Mouse (Mus musculus) midbrain, embryonic 12.5 days (tissue): ENCODE data around the gene Gabpa. TPM values are rescaled to one million over a fixed set of nuclear protein-coding genes. Genes with fewer than 3 reads are reported as not detected.

Source experiments
- ATAC-seq: fragments of 200-750 bp; cut with Nextera tagmentation; 2 replicates; pipeline ENCODE4 v1.8.0; 2017; ENCODE audit warnings: low read depth, moderate TSS enrichment, moderate library complexity; ENCODE audit not compliant: low FRiP score
- H3K27ac ChIP-seq: fragments of 300-500 bp; sonication (generic); replicated peaks from 2 replicates; pipeline ENCODE4 v1.5.1; 2016; ENCODE audit warnings: mild to moderate bottlenecking
- H3K27me3 ChIP-seq: fragments of 300-500 bp; sonication (generic); 2 replicates; pipeline ENCODE4 v1.6.1; 2016; ENCODE audit warnings: mild to moderate bottlenecking
- H3K36me3 ChIP-seq: fragments of 300-500 bp; sonication (generic); 2 replicates; pipeline ENCODE4 v1.6.1; 2016
- H3K4me1 ChIP-seq: fragments of 300-500 bp; sonication (generic); 2 replicates; pipeline ENCODE4 v1.6.1; 2016
- H3K4me2 ChIP-seq: fragments of 300-500 bp; sonication (generic); replicated peaks from 2 replicates; pipeline ENCODE4 v1.6.1; 2016; ENCODE audit warnings: mild to moderate bottlenecking, moderate library complexity
- H3K4me3 ChIP-seq: fragments of 300-500 bp; sonication (generic); 2 replicates; pipeline ENCODE4 v1.5.1; 2016; ENCODE audit warnings: mild to moderate bottlenecking
- H3K9ac ChIP-seq: fragments of 300-500 bp; sonication (generic); replicated peaks from 2 replicates; pipeline ENCODE4 v1.6.1; 2016; ENCODE audit warnings: mild to moderate bottlenecking, moderate library complexity
- H3K9me3 ChIP-seq: fragments of 300-500 bp; sonication (generic); 2 replicates; pipeline ENCODE4 v1.6.1; 2016; ENCODE audit warnings: mild to moderate bottlenecking
- WGBS: fragments of 180-500 bp; shearing (Covaris S2); methylation state at CpG from one replicate; pipeline ENCODE4 v1.1.7; 2016; 5-methylcytosine and 5-hydroxymethylcytosine counted together
- polyA plus RNA-seq: library from polyadenylated mRNA; unstranded; fragments of >200 nt; fragmentation: Nextera tagmentation; extraction: Ambion mirVana; gene quantifications from 2 replicates; pipeline ENCODE4 v1.2.1, GENCODE M21; 2016

Gene Gabpa
- polyA plus RNA-seq, 1 experiment from 2014 or later: 38.5 TPM

- no peak overlapping the region for H3K27ac ChIP-seq
- H3K4me2 ChIP-seq: no peak overlapping the region
- no peak overlapping the region for H3K9ac ChIP-seq
- H3K27me3 ChIP-seq: no peaks in the 10 kb centered on the region
- ATAC-seq: no peak
- WGBS: 88% methylated on average over 8 of the region's 8 CpGs
- H3K4me1 ChIP-seq: no peaks in the 10 kb centered on the region
- H3K4me3 ChIP-seq: no peak overlapping the region
- H3K9me3 ChIP-seq: no peaks in the 10 kb centered on the region
- peaks cover 62% of the 10 kb centered on the region for H3K36me3 ChIP-seq
Observed at GRCm38 (mm10) chr16:84813852-84814251, 20.9 kb upstream of the Gabpa start.

GRCm38 (mm10) chr16:84814511-84814910 is 20.2 kb upstream of the Gabpa start:
- peaks cover 65% of the 10 kb centered on the region for H3K36me3 ChIP-seq
- ATAC-seq: no peak
- H3K4me1 ChIP-seq: no peaks in the 10 kb centered on the region
- H3K4me3 ChIP-seq: no peak overlapping the region
- WGBS: 89% methylated on average over 8 of the region's 8 CpGs
- H3K9me3 ChIP-seq: no peaks in the 10 kb centered on the region
- H3K4me2 ChIP-seq: no peak overlapping the region
- no peaks in the 10 kb centered on the region for H3K27me3 ChIP-seq
- no peak overlapping the region for H3K27ac ChIP-seq
- H3K9ac ChIP-seq: no peak overlapping the region

GRCm38 (mm10) chr16:84817423-84817822 is 17.3 kb upstream of the Gabpa start:
- no peak overlapping the region for H3K4me3 ChIP-seq
- no peaks in the 10 kb centered on the region for H3K27me3 ChIP-seq
- no peak overlapping the region for H3K27ac ChIP-seq
- peak; percentile 79 for ATAC-seq
- no peak overlapping the region for H3K9ac ChIP-seq
- H3K4me1 ChIP-seq: no peaks in the 10 kb centered on the region
- H3K9me3 ChIP-seq: no peaks in the 10 kb centered on the region
- H3K36me3 ChIP-seq: peaks cover 64% of the 10 kb centered on the region
- 37% methylated on average over 7 of the region's 7 CpGs for WGBS
- no peak overlapping the region for H3K4me2 ChIP-seq

GRCm38 (mm10) chr16:84825009-84825408 is 9.7 kb upstream of the Gabpa start:
- WGBS: 77% methylated on average over 6 of the region's 6 CpGs
- peaks cover 76% of the 10 kb centered on the region for H3K36me3 ChIP-seq
- H3K9ac ChIP-seq: no peak overlapping the region
- no peaks in the 10 kb centered on the region for H3K4me1 ChIP-seq
- no peak overlapping the region for H3K27ac ChIP-seq
- no peaks in the 10 kb centered on the region for H3K9me3 ChIP-seq
- H3K4me3 ChIP-seq: no peak overlapping the region
- no peak overlapping the region for H3K4me2 ChIP-seq
- H3K27me3 ChIP-seq: no peaks in the 10 kb centered on the region
- no peak for ATAC-seq

- no peak overlapping the region for H3K4me3 ChIP-seq
- no peak overlapping the region for H3K27ac ChIP-seq
- no peak overlapping the region for H3K4me2 ChIP-seq
- no peaks in the 10 kb centered on the region for H3K9me3 ChIP-seq
- peaks cover 15% of the 10 kb centered on the region for H3K4me1 ChIP-seq
- H3K9ac ChIP-seq: no peak overlapping the region
- no peak for ATAC-seq
- 91% methylated on average over 5 of the region's 5 CpGs for WGBS
- H3K36me3 ChIP-seq: peaks cover 55% of the 10 kb centered on the region
- no peaks in the 10 kb centered on the region for H3K27me3 ChIP-seq
Observed at GRCm38 (mm10) chr16:84831696-84832095, 3.0 kb upstream of the Gabpa start.

- H3K4me1 ChIP-seq: peaks cover 21% of the 10 kb centered on the region
- no peak for ATAC-seq
Observed at GRCm38 (mm10) chr16:84832736-84833135, 2.0 kb upstream of the Gabpa start.

GRCm38 (mm10) chr16:84834344-84834743 is 381 bp upstream of the Gabpa start:
- no peak for ATAC-seq

More at GRCm38 (mm10) chr16:84832736-84833135, 2.0 kb upstream of the Gabpa start:
- Histone ChIP-seq H3K27ac (no peak overlapping the region), H3K4me2 (no peak overlapping the region), H3K36me3 (peaks cover 45% of the 10 kb centered on the region), H3K4me3 (no peak overlapping the region), H3K27me3 (no peaks in the 10 kb centered on the region), H3K9me3 (no peaks in the 10 kb centered on the region), H3K9ac (no peak overlapping the region)
- WGBS: 95% methylated on average over 5 of the region's 5 CpGs

GRCm38 (mm10) chr16:84835441-84835822 is 707 bp downstream of the Gabpa start, which contains the start of gene Atp5j:
Gene Atp5j (minus strand): TSS chr16:84835625.
- H3K4me3 ChIP-seq: peak within 1 kb of the TSS; percentile 85
- H3K9ac ChIP-seq: peak within 1 kb of the TSS; percentile 92
- WGBS: under 1% methylated on average over 52 of the region's 57 CpGs
- peaks cover 32% of the 10 kb centered on the region for H3K36me3 ChIP-seq
- no peaks in the 10 kb centered on the region for H3K9me3 ChIP-seq
- H3K27ac ChIP-seq: peak within 1 kb of the TSS; percentile 96
- H3K4me1 ChIP-seq: peaks cover 21% of the 10 kb centered on the region
- ATAC-seq: peak; percentile 62
- no peaks in the 10 kb centered on the region for H3K27me3 ChIP-seq
- peak within 1 kb of the TSS; percentile 76 for H3K4me2 ChIP-seq

More at GRCm38 (mm10) chr16:84834344-84834743, 381 bp upstream of the Gabpa start:
- peak overlapping the region; percentile 85 for H3K4me3 ChIP-seq
- peaks cover 21% of the 10 kb centered on the region for H3K4me1 ChIP-seq
- H3K27me3 ChIP-seq: no peaks in the 10 kb centered on the region
- peak overlapping the region; percentile 96 for H3K27ac ChIP-seq
- H3K4me2 ChIP-seq: peak overlapping the region; percentile 76
- WGBS: under 1% methylated on average over 22 of the region's 22 CpGs
- peak overlapping the region; percentile 92 for H3K9ac ChIP-seq
- peaks cover 37% of the 10 kb centered on the region for H3K36me3 ChIP-seq
- no peaks in the 10 kb centered on the region for H3K9me3 ChIP-seq

- H3K4me3 ChIP-seq: peak overlapping the region; percentile 85
- H3K27me3 ChIP-seq: no peaks in the 10 kb centered on the region
- ATAC-seq: peak; percentile 5
- peak overlapping the region; percentile 76 for H3K4me2 ChIP-seq
- H3K4me1 ChIP-seq: peaks cover 21% of the 10 kb centered on the region
- WGBS: 9% methylated on average over 28 of the region's 29 CpGs
- H3K36me3 ChIP-seq: peaks cover 33% of the 10 kb centered on the region
- peak overlapping the region; percentile 92 for H3K9ac ChIP-seq
- no peaks in the 10 kb centered on the region for H3K9me3 ChIP-seq
- peak overlapping the region; percentile 96 for H3K27ac ChIP-seq
Observed at GRCm38 (mm10) chr16:84835823-84836743, 1.4 kb downstream of the Gabpa start.

GRCm38 (mm10) chr16:84838576-84838975 is 3.9 kb downstream of the Gabpa start:
- no peak overlapping the region for H3K9ac ChIP-seq
- WGBS: 84% methylated on average over 2 of the region's 2 CpGs
- ATAC-seq: no peak

GRCm38 (mm10) chr16:84853492-84853891 is 18.8 kb downstream of the Gabpa start:
- ATAC-seq: no peak
- H3K27ac ChIP-seq: no peak overlapping the region
- WGBS: 95% methylated on average over 6 of the region's 6 CpGs
- H3K27me3 ChIP-seq: no peaks in the 10 kb centered on the region
- H3K4me2 ChIP-seq: no peak overlapping the region
- no peaks in the 10 kb centered on the region for H3K9me3 ChIP-seq
- H3K4me1 ChIP-seq: no peaks in the 10 kb centered on the region
- H3K4me3 ChIP-seq: no peak overlapping the region
- H3K36me3 ChIP-seq: peaks cover 67% of the 10 kb centered on the region
- no peak overlapping the region for H3K9ac ChIP-seq

More at GRCm38 (mm10) chr16:84838576-84838975, 3.9 kb downstream of the Gabpa start:
- no peak overlapping the region for H3K4me2 ChIP-seq
- H3K9me3 ChIP-seq: no peaks in the 10 kb centered on the region
- peaks cover 23% of the 10 kb centered on the region for H3K36me3 ChIP-seq
- H3K27me3 ChIP-seq: no peaks in the 10 kb centered on the region
- no peak overlapping the region for H3K4me3 ChIP-seq
- peaks cover 21% of the 10 kb centered on the region for H3K4me1 ChIP-seq
- H3K27ac ChIP-seq: no peak overlapping the region

GRCm38 (mm10) chr16:84864656-84865055 is 29.9 kb downstream of the Gabpa start:
- H3K27me3 ChIP-seq: no peaks in the 10 kb centered on the region
- H3K4me3 ChIP-seq: no peak overlapping the region
- H3K9ac ChIP-seq: no peak overlapping the region
- H3K36me3 ChIP-seq: peaks cover 15% of the 10 kb centered on the region
- WGBS: 91% methylated on average over 8 of the region's 8 CpGs
- H3K4me2 ChIP-seq: no peak overlapping the region
- H3K4me1 ChIP-seq: no peaks in the 10 kb centered on the region
- ATAC-seq: no peak
- no peaks in the 10 kb centered on the region for H3K9me3 ChIP-seq
- H3K27ac ChIP-seq: no peak overlapping the region
